Mouse (Mus musculus): Measurements from ENCODE around the gene Hdac7. TPM values are rescaled to one million over a fixed set of nuclear protein-coding genes. Genes with fewer than 3 reads are reported as not detected.

Hdac7 gene
- polyA plus RNA-seq, 1 experiment = 64.7 TPM

DNA sequence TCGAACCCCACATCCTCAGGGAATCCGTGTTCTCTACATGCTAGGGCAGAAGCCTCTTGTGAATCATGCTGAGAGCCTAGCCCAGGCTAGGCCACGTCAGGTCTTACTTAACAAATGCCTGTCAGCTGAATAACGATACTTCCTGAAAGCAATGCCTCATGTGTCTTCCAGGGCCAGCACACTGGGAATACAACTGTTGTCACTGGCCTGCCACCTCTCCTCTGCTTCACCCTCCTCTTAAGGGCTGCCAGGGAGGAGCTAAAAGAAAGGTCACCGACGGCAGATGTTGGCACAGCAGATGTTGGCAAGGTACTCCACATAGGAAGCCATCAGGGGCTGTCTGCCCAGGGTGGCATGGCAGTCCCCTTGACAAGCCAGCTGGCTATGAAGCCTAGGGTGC lies 20.3 kb downstream of the Hdac7 start:
- Histone ChIP-seq H3K4me1 (ENCODE audit: control insufficient read depth, insufficient read depth, low read length) (peaks cover 23% of the 10 kb centered on the region), H3K27ac (ENCODE audit: insufficient read depth, low read length) (peak overlapping the region; percentile 36; the same call in 1 of the 2 replicates), H3K4me3 (ENCODE audit: insufficient read depth, low read length) (no peak overlapping the region)
- TF ChIP-seq POLR2A (IDR thresholded peaks at IDR 0.05; ENCODE audit: extremely low read depth, insufficient read depth, low read length) (no peak), CTCF (IDR thresholded peaks at IDR 0.05; ENCODE audit: extremely low read depth, insufficient read depth, low read length) (no peak)

DNA sequence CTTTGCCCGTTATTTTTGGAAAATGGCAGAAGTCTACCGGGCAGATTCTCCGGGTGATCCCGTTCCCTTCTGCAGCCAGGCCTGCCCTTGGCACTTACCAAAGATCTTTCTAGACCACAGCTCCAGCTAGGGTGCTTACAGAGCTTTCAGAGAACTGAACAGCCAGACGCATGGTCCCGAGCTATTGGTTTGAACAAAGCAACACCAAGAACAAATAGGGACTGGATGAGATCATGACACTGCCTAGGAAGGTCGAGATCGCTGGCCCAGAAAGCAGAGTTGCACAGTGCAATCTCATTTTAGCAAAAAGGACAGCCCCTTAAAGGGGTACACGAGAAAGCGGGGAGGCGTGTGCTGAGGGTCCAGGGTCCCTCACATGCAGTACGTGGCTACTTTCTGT lies 20.8 kb downstream of the Hdac7 start:
- no peak overlapping the region for H3K4me3 ChIP-seq (ENCODE audit: insufficient read depth, low read length)
- H3K4me1 ChIP-seq (ENCODE audit: control insufficient read depth, insufficient read depth, low read length) = peaks cover 20% of the 10 kb centered on the region
- H3K27ac ChIP-seq (ENCODE audit: insufficient read depth, low read length) = peak overlapping the region; percentile 36
- no peak for TF ChIP-seq POLR2A (IDR thresholded peaks at IDR 0.05; ENCODE audit: extremely low read depth, insufficient read depth, low read length)

- TF ChIP-seq POLR2A (IDR thresholded peaks at IDR 0.05; ENCODE audit: extremely low read depth, insufficient read depth, low read length) (no peak), CTCF (IDR thresholded peaks at IDR 0.05; ENCODE audit: extremely low read depth, insufficient read depth, low read length) (no peak)
- Histone ChIP-seq H3K27ac (ENCODE audit: insufficient read depth, low read length) (no peak overlapping the region; the same call in 1 of the 2 replicates), H3K4me3 (ENCODE audit: insufficient read depth, low read length) (no peak overlapping the region), H3K4me1 (ENCODE audit: control insufficient read depth, insufficient read depth, low read length) (peaks cover 16% of the 10 kb centered on the region)
These were observed 21.6 kb downstream of the Hdac7 start for GRCm38 (mm10) chr15:97822545-97823228.

DNA sequence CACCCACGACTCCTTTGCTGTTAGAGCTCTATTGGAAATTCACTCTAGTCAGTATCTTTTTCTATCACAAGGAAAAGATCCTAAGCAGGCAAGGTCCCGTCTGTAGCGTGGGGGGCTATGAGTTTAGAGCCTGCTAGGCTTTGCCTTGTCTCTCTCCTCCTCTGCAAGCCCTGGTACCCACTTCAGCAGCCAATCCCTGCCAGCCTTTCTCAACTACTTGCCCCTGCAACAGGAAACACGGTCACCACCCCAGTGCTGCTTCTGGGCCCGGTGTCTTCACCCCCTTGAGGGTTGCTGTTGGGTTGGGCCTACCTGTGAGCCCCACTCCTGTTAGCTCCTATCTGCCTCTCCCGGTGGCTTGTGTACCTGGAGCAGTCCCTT lies 22.3 kb downstream of the Hdac7 start:
- TF ChIP-seq POLR2A (IDR thresholded peaks at IDR 0.05; ENCODE audit: extremely low read depth, insufficient read depth, low read length) = no peak
- TF ChIP-seq CTCF (IDR thresholded peaks at IDR 0.05; ENCODE audit: extremely low read depth, insufficient read depth, low read length) = no peak
- Histone ChIP-seq H3K27ac (ENCODE audit: insufficient read depth, low read length) (no peak overlapping the region), H3K4me1 (ENCODE audit: control insufficient read depth, insufficient read depth, low read length) (peaks cover 16% of the 10 kb centered on the region), H3K4me3 (ENCODE audit: insufficient read depth, low read length) (no peak overlapping the region)

DNA sequence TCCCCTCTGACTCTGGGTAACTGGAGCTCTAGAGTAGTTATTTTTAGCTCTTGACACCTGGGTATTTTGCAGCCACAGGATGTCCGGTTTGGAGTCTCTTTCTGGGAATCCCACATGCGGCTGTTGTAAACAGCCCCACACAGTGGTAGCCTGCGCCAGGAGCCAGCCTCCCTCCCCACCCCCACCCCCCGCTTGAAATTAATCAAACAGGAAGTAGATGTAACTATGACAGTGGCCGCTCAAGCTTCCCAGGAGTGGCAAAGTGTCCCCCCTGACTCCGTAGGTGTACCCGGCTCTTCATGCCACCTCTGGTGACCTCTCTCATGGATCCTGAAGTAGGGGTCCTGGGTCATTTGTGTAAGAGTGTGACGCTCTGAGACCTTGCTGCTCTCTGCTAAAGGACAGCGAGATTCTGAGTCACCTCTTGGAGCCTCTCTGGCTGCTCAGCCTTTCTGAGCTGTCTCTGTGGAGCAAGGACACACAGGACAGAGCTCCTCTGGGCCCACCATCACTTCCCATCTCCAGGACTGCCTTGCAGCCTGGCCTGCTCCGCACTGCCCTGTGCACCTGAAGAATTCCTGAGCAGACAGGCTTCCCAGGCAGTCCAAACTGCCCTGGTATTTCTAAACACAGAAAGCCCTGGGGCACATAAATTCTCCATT lies 22.9 kb downstream of the Hdac7 start:
- no peak overlapping the region for H3K4me3 ChIP-seq (ENCODE audit: insufficient read depth, low read length)
- no peak for TF ChIP-seq CTCF (IDR thresholded peaks at IDR 0.05; ENCODE audit: extremely low read depth, insufficient read depth, low read length)
- no peak for TF ChIP-seq POLR2A (IDR thresholded peaks at IDR 0.05; ENCODE audit: extremely low read depth, insufficient read depth, low read length)
- 0 out of 2 replicates have a peak overlapping the region, but pooled peaks have one; percentile 41 for H3K27ac ChIP-seq (ENCODE audit: insufficient read depth, low read length)
- H3K4me1 ChIP-seq (ENCODE audit: control insufficient read depth, insufficient read depth, low read length) = peaks cover 16% of the 10 kb centered on the region

DNA sequence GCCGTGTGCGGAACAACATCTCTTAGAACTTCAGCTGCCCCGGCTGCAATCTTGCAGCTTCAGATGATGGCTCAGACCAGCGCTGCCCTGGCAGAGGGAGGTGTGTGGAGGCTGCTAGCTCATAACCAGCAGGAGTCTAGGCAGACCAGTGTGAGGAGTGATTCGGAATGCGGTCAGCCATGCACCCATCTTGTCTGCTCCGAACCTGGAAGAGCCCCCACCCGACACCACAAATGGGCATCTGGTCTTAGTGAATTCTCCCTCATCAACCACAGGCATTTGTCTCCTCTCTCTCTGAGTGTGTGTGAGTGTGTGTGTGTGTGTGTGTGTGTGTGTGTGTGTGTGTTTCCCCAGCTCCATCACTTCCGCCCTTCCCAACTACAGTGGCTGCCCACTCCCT lies 24.4 kb downstream of the Hdac7 start:
- TF ChIP-seq CTCF (IDR thresholded peaks at IDR 0.05; ENCODE audit: extremely low read depth, insufficient read depth, low read length) (no peak), POLR2A (IDR thresholded peaks at IDR 0.05; ENCODE audit: extremely low read depth, insufficient read depth, low read length) (no peak)
- H3K4me3 ChIP-seq (ENCODE audit: insufficient read depth, low read length) = no peak overlapping the region
- peaks cover 16% of the 10 kb centered on the region for H3K4me1 ChIP-seq (ENCODE audit: control insufficient read depth, insufficient read depth, low read length)
- no peak overlapping the region for H3K27ac ChIP-seq (ENCODE audit: insufficient read depth, low read length)

GRCm38 (mm10) chr15:97816199-97816994 lies 27.9 kb downstream of the Hdac7 start:
- H3K4me3 ChIP-seq (ENCODE audit: insufficient read depth, low read length) = no peak overlapping the region
- H3K4me1 ChIP-seq (ENCODE audit: control insufficient read depth, insufficient read depth, low read length) = peaks cover 18% of the 10 kb centered on the region

DNA sequence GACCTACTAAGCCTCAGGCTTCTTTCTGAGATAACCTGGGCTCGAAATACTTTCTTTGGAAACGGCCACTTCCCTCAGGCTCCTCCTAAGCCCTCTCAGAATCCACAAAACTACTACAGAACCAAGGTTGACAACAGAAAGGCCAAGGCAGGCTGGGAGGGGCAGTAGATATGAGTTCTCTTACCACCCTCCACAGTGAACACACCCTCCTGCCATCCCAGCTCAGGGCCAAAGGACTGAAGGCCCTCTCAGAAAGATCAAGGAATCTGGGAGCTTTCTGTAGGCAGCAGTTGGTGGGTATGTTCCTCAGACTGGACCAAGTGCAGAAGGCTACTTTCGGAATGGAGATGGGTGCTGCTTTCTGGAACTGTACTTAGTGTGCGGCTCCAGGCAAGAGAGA lies 29.0 kb downstream of the Hdac7 start:
- peaks cover 18% of the 10 kb centered on the region for H3K4me1 ChIP-seq (ENCODE audit: control insufficient read depth, insufficient read depth, low read length)
- H3K4me3 ChIP-seq (ENCODE audit: insufficient read depth, low read length) = no peak overlapping the region
- no peak overlapping the region for H3K27ac ChIP-seq (ENCODE audit: insufficient read depth, low read length)
- TF ChIP-seq POLR2A (IDR thresholded peaks at IDR 0.05; ENCODE audit: extremely low read depth, insufficient read depth, low read length) = no peak
- TF ChIP-seq CTCF (IDR thresholded peaks at IDR 0.05; ENCODE audit: extremely low read depth, insufficient read depth, low read length) = no peak

More at GRCm38 (mm10) chr15:97816199-97816994, 27.9 kb downstream of the Hdac7 start:
- H3K27ac ChIP-seq (ENCODE audit: insufficient read depth, low read length) = no peak overlapping the region
- TF ChIP-seq POLR2A (IDR thresholded peaks at IDR 0.05; ENCODE audit: extremely low read depth, insufficient read depth, low read length) (no peak), CTCF (IDR thresholded peaks at IDR 0.05; ENCODE audit: extremely low read depth, insufficient read depth, low read length) (no peak)

- no peak for TF ChIP-seq POLR2A (IDR thresholded peaks at IDR 0.05; ENCODE audit: extremely low read depth, insufficient read depth, low read length)
- no peak for TF ChIP-seq CTCF (IDR thresholded peaks at IDR 0.05; ENCODE audit: extremely low read depth, insufficient read depth, low read length)
- H3K27ac ChIP-seq (ENCODE audit: insufficient read depth, low read length) = peak overlapping the region; percentile 20; the same call in 1 of the 2 replicates
These were observed 29.6 kb downstream of the Hdac7 start for GRCm38 (mm10) chr15:97814703-97815102.

More at GRCm38 (mm10) chr15:97814703-97815102, 29.6 kb downstream of the Hdac7 start:
- Histone ChIP-seq H3K4me1 (ENCODE audit: control insufficient read depth, insufficient read depth, low read length) (peaks cover 18% of the 10 kb centered on the region), H3K4me3 (ENCODE audit: insufficient read depth, low read length) (no peak overlapping the region)

Measured in cortical plate, adult 2 months (tissue).